Mouse (Mus musculus): ENCODE results near the gene H2bfm. TPM values are rescaled to one million over a fixed set of nuclear protein-coding genes. Genes with fewer than 3 reads are reported as not detected.

H2bfm gene
- polyA plus RNA-seq, 1 experiment from 2014 or later = not detected

Other genes starting within 250 kb of the H2bfm start
- gene Tceal1, start 219.3 kb upstream of the H2bfm start, polyA plus RNA-seq (2015; fragmentation: Nextera tagmentation; extraction: Ambion mirVana) = 9.6 and 10.0 TPM in 2 replicates
- 334 and 360 TPM in 2 replicates for gene Morf4l2, start 183.6 kb upstream of the H2bfm start, polyA plus RNA-seq (2015; fragmentation: Nextera tagmentation; extraction: Ambion mirVana)
- gene Glra4, start 147.2 kb upstream of the H2bfm start, polyA plus RNA-seq (2015; fragmentation: Nextera tagmentation; extraction: Ambion mirVana) = 0.10 and 0.12 TPM in 2 replicates
- 2.4 and 3.6 TPM in 2 replicates for gene Plp1, start 104.7 kb upstream of the H2bfm start, polyA plus RNA-seq (2015; fragmentation: Nextera tagmentation; extraction: Ambion mirVana)
- 0.11 and 0.22 TPM in 2 replicates for gene Rab9b, start 58.6 kb upstream of the H2bfm start, polyA plus RNA-seq (2015; fragmentation: Nextera tagmentation; extraction: Ambion mirVana)
- gene Tmsb15b2, start 48.2 kb downstream of the H2bfm start, polyA plus RNA-seq (2015; fragmentation: Nextera tagmentation; extraction: Ambion mirVana) = 16.5 and 17.7 TPM in 2 replicates
- gene Tmsb15l, start 49.5 kb downstream of the H2bfm start, polyA plus RNA-seq (2015; fragmentation: Nextera tagmentation; extraction: Ambion mirVana) = 2.0 and 2.7 TPM in 2 replicates
- gene Tmsb15b1, start 49.5 kb downstream of the H2bfm start, polyA plus RNA-seq (2015; fragmentation: Nextera tagmentation; extraction: Ambion mirVana) = 11.6 and 14.9 TPM in 2 replicates
- 3.2 and 4.1 TPM in 2 replicates for gene Zcchc18, start 65.8 kb downstream of the H2bfm start, polyA plus RNA-seq (2015; fragmentation: Nextera tagmentation; extraction: Ambion mirVana)
- 5.6 and 6.4 TPM in 2 replicates for gene Slc25a53, start 111.0 kb downstream of the H2bfm start, polyA plus RNA-seq (2015; fragmentation: Nextera tagmentation; extraction: Ambion mirVana)
- 3.7 and 4.2 TPM in 2 replicates for gene Fam199x, start 122.3 kb downstream of the H2bfm start, polyA plus RNA-seq (2015; fragmentation: Nextera tagmentation; extraction: Ambion mirVana)
- gene Esx1, start 194.8 kb downstream of the H2bfm start, polyA plus RNA-seq (2015; fragmentation: Nextera tagmentation; extraction: Ambion mirVana) = not detected in 2 replicates

Data from heart, embryonic 13.5 days (tissue).